Mouse (Mus musculus) ovary, postnatal 14 days (tissue): Measurements from ENCODE around the gene Nanp.

Experiments used
- DNase-seq: peaks from one replicate; pipeline ENCODE4 v3.0.0; 2022; ENCODE audit warnings: low spot score

Nanp gene

GRCm38 (mm10) chr2:150997618-150998017, 41.6 kb downstream of the Nanp start:
- DNase-seq: no peak

GRCm38 (mm10) chr2:150995324-150995723, 43.9 kb downstream of the Nanp start:
- DNase-seq: no peak

- no peak for DNase-seq
Measured at GRCm38 (mm10) chr2:150991050-150991449, 48.1 kb downstream of the Nanp start.

GRCm38 (mm10) chr2:150990506-150990905, 48.7 kb downstream of the Nanp start:
- no peak for DNase-seq

DNA sequence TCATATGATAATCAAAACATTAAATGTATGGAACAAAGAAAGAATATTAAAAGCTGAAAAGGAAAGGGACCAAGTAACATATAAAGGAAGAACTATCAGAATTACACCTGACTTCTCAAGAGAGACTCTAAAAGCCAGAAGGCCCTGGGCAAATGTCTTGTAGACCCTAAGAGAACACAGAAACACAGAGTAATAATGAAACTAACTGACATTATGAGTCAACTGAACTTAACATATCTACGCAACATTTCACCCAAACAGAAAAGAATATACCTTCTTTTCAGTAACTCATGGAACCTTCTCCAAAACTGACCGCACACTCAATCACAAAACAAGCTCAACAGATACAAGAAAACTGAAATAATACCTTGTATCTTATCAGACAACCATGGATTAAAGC, 53.8 kb downstream of the Nanp start:
- DNase-seq: no peak

DNA sequence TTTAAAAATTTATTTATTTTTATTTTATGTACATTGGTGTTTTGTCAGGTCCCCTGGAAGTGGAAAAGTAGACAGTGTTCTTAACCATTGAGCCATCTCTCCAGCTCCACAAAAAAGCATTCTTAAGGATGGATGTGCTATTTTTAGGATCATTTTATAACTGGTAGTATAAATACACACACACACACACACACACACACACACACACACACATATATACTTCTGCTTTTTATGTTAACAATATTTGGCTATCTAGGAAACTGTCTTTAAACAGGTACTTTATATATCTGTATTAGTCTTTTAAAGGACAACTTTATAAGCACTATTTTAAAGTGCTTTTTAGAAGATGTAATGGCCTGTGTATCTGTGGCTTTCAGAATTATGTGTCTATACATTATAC, 57.1 kb downstream of the Nanp start:
- no peak for DNase-seq

DNA sequence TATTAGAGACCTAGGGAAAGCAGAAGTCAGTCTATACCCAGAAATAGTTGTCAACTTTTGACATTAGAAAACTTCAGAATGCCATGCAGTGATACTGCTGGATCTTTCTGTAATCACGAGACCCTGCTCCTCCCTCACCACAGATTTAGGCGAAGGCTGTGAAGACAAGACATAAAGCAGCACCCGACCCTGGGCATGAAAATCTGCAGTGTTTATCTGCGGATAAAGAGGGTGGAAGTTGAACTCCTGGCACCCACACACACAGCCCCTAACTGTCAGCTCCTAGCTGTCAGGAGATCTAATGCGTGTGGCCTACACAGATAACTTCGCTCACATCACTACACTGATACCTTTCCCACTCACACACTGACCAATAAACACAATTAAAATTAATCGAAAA, 57.7 kb downstream of the Nanp start:
- no peak for DNase-seq

GRCm38 (mm10) chr2:150979861-150980620, 59.2 kb downstream of the Nanp start:
- DNase-seq: no peak
